Mouse (Mus musculus) cortical plate, adult 2 months (tissue): ENCODE results near the gene Abca7. TPM values are rescaled to one million over a fixed set of nuclear protein-coding genes. Genes with fewer than 3 reads are reported as not detected.
A peak's percentile ranks its signal among the peaks of the same experiment; 100 is the strongest.
"Not testable (repeated sequence)": the region's sequence is repeated elsewhere in the genome, so short reads cannot be mapped to it uniquely, and the experiment has no call there.

ENCODE experiments used
- H3K27ac ChIP-seq: fragments of 200-500 bp; 2 replicates; pipeline ENCODE4 v1.5.1; 2012; ENCODE audit warnings: low read length, control low read depth, inconsistent platforms; ENCODE audit not compliant: insufficient read depth
- H3K4me1 ChIP-seq: fragments of 200-500 bp; 2 replicates; pipeline ENCODE4 v1.6.1; 2011; ENCODE audit warnings: low read length; ENCODE audit not compliant: control insufficient read depth, insufficient read depth
- H3K4me3 ChIP-seq: fragments of 200-500 bp; 2 replicates; pipeline ENCODE4 v1.5.1; 2011; ENCODE audit warnings: mild to moderate bottlenecking, low read length, control low read depth; ENCODE audit not compliant: insufficient read depth
- CTCF ChIP-seq: fragments of 200-500 bp; IDR thresholded peaks from 2 replicates; pipeline ENCODE4 v1.5.1; 2011; ENCODE audit warnings: mild to moderate bottlenecking, control low read depth, low read length; ENCODE audit not compliant: insufficient read depth; ENCODE audit errors: extremely low read depth
- POLR2A ChIP-seq: fragments of 200-500 bp; IDR thresholded peaks from 2 replicates; pipeline ENCODE4 v1.6.1; 2011; ENCODE audit warnings: mild to moderate bottlenecking, low read length, control low read depth; ENCODE audit not compliant: insufficient read depth; ENCODE audit errors: extremely low read depth
- polyA plus RNA-seq: library from polyadenylated mRNA; depleted of rRNA; stranded (reverse); fragments of >200 nt; gene quantifications from 2 replicates; pipeline ENCODE4 v1.2.3, GENCODE M21; 2012

The Abca7 gene
- polyA plus RNA-seq, 1 experiment, result 10.9 TPM

DNA sequence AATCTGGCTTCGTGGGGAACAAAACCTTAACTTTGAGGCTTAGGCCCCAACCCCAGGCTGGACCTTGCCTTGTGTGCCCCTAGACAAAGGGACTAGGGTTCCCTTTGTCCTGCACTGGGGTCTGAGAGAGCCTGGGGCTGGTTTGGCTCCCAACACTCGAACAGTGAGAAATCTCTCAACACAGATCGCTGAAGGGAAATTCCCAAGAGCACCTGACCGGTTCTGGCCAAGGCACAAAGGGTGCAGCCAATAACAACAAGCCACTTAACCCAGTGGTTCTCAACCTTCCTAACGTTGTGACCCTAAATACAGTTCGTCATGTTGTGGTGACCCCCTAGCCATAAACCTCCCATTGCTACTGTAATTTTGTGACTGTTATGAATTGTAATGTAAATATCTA lies 54.0 kb downstream of the Abca7 start:
- TF ChIP-seq POLR2A (no peak), CTCF (no peak)
- Histone ChIP-seq H3K4me3 (no peak overlapping the region), H3K27ac (no peak overlapping the region)

GRCm38 (mm10) chr10:80050885-80051617 lies 54.8 kb downstream of the Abca7 start:
- no peak for TF ChIP-seq CTCF
- TF ChIP-seq POLR2A, result no peak
- Histone ChIP-seq H3K4me3 (no peak overlapping the region), H3K4me1 (no peaks in the 10 kb centered on the region; the same call in 1 of the 2 replicates), H3K27ac (no peak overlapping the region)

More for the DNA sequence above, 54.0 kb downstream of the Abca7 start:
- no peaks in the 10 kb centered on the region for H3K4me1 ChIP-seq

DNA sequence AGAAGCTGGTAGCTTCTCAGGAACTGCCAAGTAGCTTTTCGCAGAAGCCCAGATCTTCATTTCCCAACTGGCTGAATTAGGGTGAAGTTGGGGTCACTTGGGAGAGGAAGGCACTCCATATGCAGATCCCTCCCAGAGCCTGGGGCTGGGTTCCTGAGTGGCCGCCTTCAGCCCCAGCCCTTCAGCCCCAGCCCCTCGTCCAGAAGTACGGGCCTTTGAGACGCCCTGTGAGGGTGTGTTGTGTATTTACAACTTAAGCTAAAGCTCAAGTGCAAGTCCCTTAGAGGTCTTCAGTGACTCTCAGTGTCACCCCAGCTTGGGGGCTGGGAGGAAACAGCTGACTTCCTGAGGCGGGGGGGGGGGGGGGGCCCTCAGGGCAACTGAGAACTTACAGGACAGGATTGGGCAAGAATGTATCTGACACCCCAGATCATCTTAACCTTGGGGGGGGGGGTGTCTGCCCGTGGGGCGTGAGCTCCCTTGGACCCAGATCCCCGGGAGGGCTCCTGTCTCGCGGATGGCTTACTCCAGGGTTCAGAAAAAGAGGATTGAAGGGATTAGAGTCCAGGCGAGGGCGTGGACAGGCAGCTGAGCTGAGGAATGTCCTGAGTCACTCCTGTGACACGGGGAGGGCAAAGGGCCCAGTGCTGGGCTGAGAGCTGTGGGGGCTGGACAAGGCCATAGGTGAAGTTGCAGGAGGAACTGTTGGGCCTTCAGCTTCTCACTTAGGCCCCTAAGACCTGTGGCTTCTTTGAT lies 55.5 kb downstream of the Abca7 start:
- Histone ChIP-seq H3K27ac (no peak overlapping the region), H3K4me1 (no peaks in the 10 kb centered on the region; the same call in 1 of the 2 replicates)
- TF ChIP-seq POLR2A (no peak), CTCF (no peak)

DNA sequence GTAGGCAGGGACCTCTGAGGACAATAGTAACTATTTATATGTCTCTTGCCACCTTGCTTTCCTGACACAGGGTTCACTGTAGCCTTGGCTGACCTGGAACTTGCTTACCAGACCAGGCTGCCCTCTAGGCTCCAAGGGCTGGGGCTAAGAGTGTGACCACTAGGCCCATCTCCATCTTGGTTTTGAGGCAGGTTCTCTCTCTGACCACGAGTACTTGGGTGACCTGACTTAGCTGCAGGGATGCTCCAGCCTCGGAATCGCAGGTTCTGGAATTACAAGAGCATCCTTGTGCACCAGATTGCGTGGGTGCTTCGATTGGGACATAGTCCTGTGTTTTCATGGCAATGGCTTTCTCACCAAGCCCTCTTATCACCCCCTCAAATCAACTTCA lies 56.1 kb downstream of the Abca7 start:
- no peak overlapping the region for H3K27ac ChIP-seq
- no peaks in the 10 kb centered on the region; the same call in 1 of the 2 replicates for H3K4me1 ChIP-seq
- TF ChIP-seq CTCF (no peak), POLR2A (no peak)
- H3K4me3 ChIP-seq, result no peak overlapping the region

More for the DNA sequence above, 55.5 kb downstream of the Abca7 start:
- H3K4me3 ChIP-seq, result no peak overlapping the region

- peak overlapping the region; percentile 75 for H3K4me3 ChIP-seq
- H3K4me1 ChIP-seq, result no peaks in the 10 kb centered on the region; the same call in 1 of the 2 replicates
- H3K27ac ChIP-seq, result peak overlapping the region; percentile 97
- TF ChIP-seq POLR2A (peak; percentile 85), CTCF (no peak)
Measured at GRCm38 (mm10) chr10:80053259-80053780, 57.0 kb downstream of the Abca7 start.

DNA sequence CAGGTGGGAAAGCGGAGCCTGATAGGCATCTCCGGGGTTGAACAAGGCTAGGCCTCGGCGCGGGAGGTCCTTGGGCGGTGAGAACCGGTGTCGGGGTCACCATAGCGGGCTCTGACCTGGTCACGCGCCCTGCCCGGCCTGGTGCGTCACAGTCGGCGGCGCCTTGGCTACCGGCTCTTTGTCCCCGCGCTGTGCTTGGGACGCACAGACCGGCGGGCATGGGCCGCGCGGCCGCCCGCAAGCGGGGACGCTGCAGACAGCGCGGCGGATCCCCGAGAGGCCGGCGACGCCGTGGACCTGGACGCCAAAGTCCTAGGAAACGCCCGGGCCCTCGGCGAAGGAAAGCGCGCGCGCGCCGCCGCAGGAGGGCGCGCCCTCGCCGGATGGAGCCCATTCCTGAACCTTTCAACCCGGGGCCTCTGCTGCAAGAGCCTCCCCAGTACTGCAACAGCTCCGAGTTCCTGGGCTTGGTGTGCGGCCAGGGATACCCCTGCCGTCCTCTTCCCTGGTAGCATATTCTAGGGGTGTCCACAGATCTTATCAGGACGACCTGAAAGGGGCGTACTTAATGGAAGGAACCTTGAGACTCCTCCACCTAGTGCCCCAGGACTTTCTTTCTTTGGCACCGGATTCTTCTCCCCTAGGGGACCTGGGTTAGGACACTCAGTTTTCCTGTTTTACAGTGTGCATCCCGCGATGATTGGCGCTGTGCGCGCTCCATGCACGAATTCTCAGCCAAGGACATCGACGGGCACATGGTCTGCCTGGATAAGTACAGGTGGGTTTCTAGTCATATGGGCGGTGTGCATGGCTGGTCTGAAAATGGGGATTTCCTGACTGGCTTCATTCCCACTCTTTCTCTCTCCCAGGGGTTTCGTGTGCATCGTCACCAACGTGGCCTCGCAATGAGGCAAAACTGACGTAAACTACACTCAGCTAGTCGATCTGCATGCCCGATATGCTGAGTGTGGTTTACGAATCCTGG lies 57.8 kb downstream of the Abca7 start:
- Histone ChIP-seq H3K4me1 (no peaks in the 10 kb centered on the region; the same call in 1 of the 2 replicates), H3K27ac (peak overlapping the region; percentile 97), H3K4me3 (peak overlapping the region; percentile 75)
- TF ChIP-seq POLR2A (no peak), CTCF (no peak)

GRCm38 (mm10) chr10:80054911-80055310 lies 58.6 kb downstream of the Abca7 start:
- not testable (repeated sequence) for H3K27ac ChIP-seq, H3K4me1 ChIP-seq
- H3K4me3 ChIP-seq, result peak overlapping the region; percentile 75

- Histone ChIP-seq H3K4me1 (no peaks in the 10 kb centered on the region; the same call in 1 of the 2 replicates), H3K4me3 (peak overlapping the region; percentile 2; the same call in 1 of the 2 replicates), H3K27ac (no peak overlapping the region)
- TF ChIP-seq POLR2A (peak; percentile 13; the same call in 1 of the 2 replicates), CTCF (no peak)
Measured at GRCm38 (mm10) chr10:80055364-80055763, 59.1 kb downstream of the Abca7 start.

GRCm38 (mm10) chr10:80055891-80056290 lies 59.6 kb downstream of the Abca7 start:
- H3K27ac ChIP-seq, result no peak overlapping the region
- TF ChIP-seq POLR2A, result no peak
- TF ChIP-seq CTCF, result no peak
- H3K4me1 ChIP-seq, result no peaks in the 10 kb centered on the region; the same call in 1 of the 2 replicates
- H3K4me3 ChIP-seq, result no peak overlapping the region; the same call in 1 of the 2 replicates

DNA sequence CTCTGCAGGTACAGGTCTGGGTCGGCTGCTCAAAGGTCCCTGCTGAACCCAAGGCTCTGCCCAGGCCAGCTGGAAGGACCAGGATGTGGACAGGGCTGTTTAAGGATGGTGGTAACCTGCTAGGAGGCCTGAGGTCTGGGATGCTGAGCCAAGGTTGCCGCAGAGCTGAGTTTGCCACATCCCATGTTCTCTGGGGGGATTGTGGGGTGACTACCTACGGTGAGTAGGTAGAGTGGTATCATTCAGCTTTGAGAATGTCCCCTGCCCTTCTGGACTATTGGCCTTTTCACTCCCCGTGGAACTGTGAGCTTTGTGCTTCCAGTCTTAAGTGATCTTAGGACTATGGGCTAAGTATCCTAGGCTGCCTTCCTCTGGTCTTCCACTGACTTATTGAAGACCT lies 60.2 kb downstream of the Abca7 start:
- Histone ChIP-seq H3K4me3 (no peak overlapping the region), H3K4me1 (no peaks in the 10 kb centered on the region; the same call in 1 of the 2 replicates), H3K27ac (no peak overlapping the region)
- no peak for TF ChIP-seq CTCF
- TF ChIP-seq POLR2A, result no peak
